ENCODE assay signal across 8 mouse cellular contexts in genomic region chr9:119002267-119002666, GRCm38 (mm10). TPM values are rescaled to one million over a fixed set of nuclear protein-coding genes. Genes with fewer than 3 reads are reported as not detected.
A peak's percentile ranks its signal among the peaks of the same experiment; 100 is the strongest.
DNase-seq lines count a peak whose midpoint lies in the region; ATAC-seq and TF ChIP-seq lines count a peak whose summit lies in the region.

No protein-coding gene starts in this region.

- no peaks in the 10 kb centered on the region for H3K27me3 ChIP-seq in kidney, embryonic 14.5 days (ENCODE audit: control insufficient read depth, insufficient read depth, low read length)
- no peaks in the 10 kb centered on the region for H3K27me3 ChIP-seq in lung, embryonic 14.5 days (ENCODE audit: insufficient read depth, low read length)
- no peaks in the 10 kb centered on the region for H3K27me3 ChIP-seq in forebrain, postnatal 0 days (ENCODE audit: insufficient read depth, low read length)

- no peaks in the 10 kb centered on the region for H3K36me3 ChIP-seq in kidney, embryonic 14.5 days (ENCODE audit: control insufficient read depth, insufficient read depth, low read length)
- no peaks in the 10 kb centered on the region for H3K36me3 ChIP-seq in lung, embryonic 14.5 days (ENCODE audit: insufficient read depth)
- no peaks in the 10 kb centered on the region for H3K36me3 ChIP-seq in forebrain, postnatal 0 days (ENCODE audit: insufficient read depth)

- H3K4me2 ChIP-seq in kidney, embryonic 14.5 days (replicated peaks; ENCODE audit: low read depth, low read length): no peak overlapping the region
- peak overlapping the region; percentile 44 for H3K4me2 ChIP-seq in lung, embryonic 14.5 days
- H3K4me2 ChIP-seq in forebrain, postnatal 0 days (ENCODE audit: low read depth): no peak overlapping the region

- WGBS in kidney, embryonic 14.5 days: 60% methylated on average over 17 of the region's 17 CpGs
- 12% methylated on average over 17 of the region's 17 CpGs for WGBS in lung, embryonic 14.5 days
- 87% methylated on average over 17 of the region's 17 CpGs for WGBS in forebrain, postnatal 0 days

- H3K27ac ChIP-seq in kidney, embryonic 14.5 days (ENCODE audit: low read depth, low read length): 0 out of 2 replicates have a peak overlapping the region, but pooled peaks have one; percentile 27
- peak overlapping the region; percentile 86 for H3K27ac ChIP-seq in lung, embryonic 14.5 days (ENCODE audit: low read depth)
- no peak overlapping the region for H3K27ac ChIP-seq in forebrain, postnatal 0 days (ENCODE audit: low read depth, low read length)

- peak; percentile 42; the same call in 1 of the 2 replicates for ATAC-seq in kidney, embryonic 14.5 days (ENCODE audit: low FRiP score, low TSS enrichment)
- peak; percentile 76 for ATAC-seq in lung, embryonic 14.5 days (ENCODE audit: insufficient read depth)
- ATAC-seq in forebrain, postnatal 0 days: no peak
- no peak for ATAC-seq in erythroid progenitor cell, adult 5-6 weeks (replicated peaks; ENCODE audit: low FRiP score, poor library complexity, severe bottlenecking)

- TF ChIP-seq CTCF in lung, embryonic 14.5 days (IDR thresholded peaks at IDR 0.05; ENCODE audit: low read depth): no peak
- no peak for TF ChIP-seq CTCF in forebrain, postnatal 0 days (IDR thresholded peaks at IDR 0.05; ENCODE audit: low read depth)

- H3K4me1 ChIP-seq in kidney, embryonic 14.5 days (ENCODE audit: control insufficient read depth, insufficient read depth, low read length): peaks cover 24% of the 10 kb centered on the region
- H3K4me1 ChIP-seq in lung, embryonic 14.5 days (ENCODE audit: insufficient read depth): peaks cover 15% of the 10 kb centered on the region
- H3K4me1 ChIP-seq in forebrain, postnatal 0 days (ENCODE audit: insufficient read depth): no peaks in the 10 kb centered on the region

- no peak overlapping the region for H3K9ac ChIP-seq in kidney, embryonic 14.5 days (ENCODE audit: low read depth, low read length)
- peak overlapping the region; percentile 11; the same call in 1 of the 2 replicates for H3K9ac ChIP-seq in lung, embryonic 14.5 days
- H3K9ac ChIP-seq in forebrain, postnatal 0 days: no peak overlapping the region

- no peak overlapping the region for H3K4me3 ChIP-seq in kidney, embryonic 14.5 days (ENCODE audit: low read length)
- no peak overlapping the region for H3K4me3 ChIP-seq in lung, embryonic 14.5 days (ENCODE audit: low read depth, low read length)
- no peak overlapping the region for H3K4me3 ChIP-seq in forebrain, postnatal 0 days (ENCODE audit: low read depth, low read length)

- no peaks in the 10 kb centered on the region for H3K9me3 ChIP-seq in kidney, embryonic 14.5 days (ENCODE audit: control insufficient read depth, low read length)
- no peaks in the 10 kb centered on the region for H3K9me3 ChIP-seq in lung, embryonic 14.5 days (ENCODE audit: low read depth, low read length)
- H3K9me3 ChIP-seq in forebrain, postnatal 0 days (ENCODE audit: low read length): no peaks in the 10 kb centered on the region

- DNase-seq in Muller cell, postnatal 12 days (ENCODE audit: inconsistent ontology term): peak; percentile 50
- peak; percentile 87 for DNase-seq in fibroblast of lung, adult 2 months (ENCODE audit: low read depth)
- DNase-seq in lung, embryonic 14.5 days: peak; percentile 82
- no peak for DNase-seq in right cerebral cortex, adult 18-20 months
- no peak for DNase-seq in right cerebral cortex, postnatal 25 days
- no peak for DNase-seq in forebrain, postnatal 0 days

RNA-seq across cellular contexts. Expression of gene Vill, which starts 50.3 kb away (rescaled TPM):
- 26.6 and 40.4 TPM in 2 replicates for polyA plus RNA-seq in kidney, embryonic 14.5 days (2014; fragmentation: Nextera tagmentation; extraction: Ambion mirVana)
- polyA plus RNA-seq in lung, embryonic 14.5 days (2014; fragmentation: Nextera tagmentation; extraction: Ambion mirVana): 35.6 and 36.7 TPM in 2 replicates
- 3.3 and 6.5 TPM in 2 replicates for total RNA-seq in forebrain, postnatal 0 days (2014; rRNA removed)
- polyA plus RNA-seq in forebrain, postnatal 0 days (2015; fragmentation: Nextera tagmentation; extraction: Ambion mirVana): 2.7 and 3.8 TPM in 2 replicates
- 1.8 TPM in 1 of 2 replicates, not detected in the other for total RNA-seq in erythroid progenitor cell, adult 5-6 weeks (2015; ENCODE audit: low replicate concordance)
- total RNA-seq in erythroid progenitor cell, adult 5-6 weeks (2017; ENCODE audit: low replicate concordance): 1.9 TPM in 1 of 2 replicates, not detected in the other

Comparison
In these comparisons a context has a peak if more than half of its experiments do, and no peak if none do; other contexts are left out.
1. DNase-seq: peak in Muller cell, postnatal 12 days (single experiment), fibroblast of lung, adult 2 months (single experiment) and lung, embryonic 14.5 days (single experiment); none in right cerebral cortex, adult 18-20 months (single experiment), right cerebral cortex, postnatal 25 days (single experiment) and forebrain, postnatal 0 days (single experiment).
2. ATAC-seq: peak in kidney, embryonic 14.5 days (single experiment) and lung, embryonic 14.5 days (single experiment); none in forebrain, postnatal 0 days (single experiment) and erythroid progenitor cell, adult 5-6 weeks (single experiment).